Mouse (Mus musculus): ENCODE measurements around the gene Sco2. TPM values are rescaled to one million over a fixed set of nuclear protein-coding genes. Genes with fewer than 3 reads are reported as not detected.
A peak's percentile ranks its signal among the peaks of the same experiment; 100 is the strongest.

Sco2 gene
- polyA plus RNA-seq, 1 experiment from 2014 or later: 9.7 TPM

GRCm38 (mm10) chr15:89396883-89397282 is 23.2 kb upstream of the Sco2 start:
- H3K4me1 ChIP-seq (replicated peaks; ENCODE audit: control insufficient read depth, insufficient read depth, low read length): no peaks in the 10 kb centered on the region
- H3K4me2 ChIP-seq: no peak overlapping the region

GRCm38 (mm10) chr15:89390081-89390480 is 16.4 kb upstream of the Sco2 start:
- Histone ChIP-seq H3K27ac (ENCODE audit: low read depth, low read length) (no peak overlapping the region), H3K27me3 (replicated peaks; ENCODE audit: control insufficient read depth, insufficient read depth, low read length) (no peaks in the 10 kb centered on the region; the same call in 1 of the 2 replicates), H3K4me3 (ENCODE audit: low read depth, low read length) (no peak overlapping the region), H3K4me2 (no peak overlapping the region), H3K9me3 (ENCODE audit: control insufficient read depth, low read length) (no peaks in the 10 kb centered on the region), H3K4me1 (replicated peaks; ENCODE audit: control insufficient read depth, insufficient read depth, low read length) (no peaks in the 10 kb centered on the region), H3K36me3 (ENCODE audit: control insufficient read depth, insufficient read depth, low read length) (no peaks in the 10 kb centered on the region), H3K9ac (ENCODE audit: low read depth, low read length) (no peak overlapping the region)
- WGBS: 93% methylated on average over 10 of the region's 10 CpGs
- no peak for ATAC-seq (replicated peaks; ENCODE audit: low FRiP score)
- DNase-seq (ENCODE audit: low spot score): no peak

More at GRCm38 (mm10) chr15:89396883-89397282, 23.2 kb upstream of the Sco2 start:
- no peak overlapping the region for H3K9ac ChIP-seq (ENCODE audit: low read depth, low read length)
- 83% methylated on average over 4 of the region's 4 CpGs for WGBS
- no peak for DNase-seq (ENCODE audit: low spot score)
- no peaks in the 10 kb centered on the region for H3K36me3 ChIP-seq (ENCODE audit: control insufficient read depth, insufficient read depth, low read length)
- H3K27ac ChIP-seq (ENCODE audit: low read depth, low read length): no peak overlapping the region
- H3K4me3 ChIP-seq (ENCODE audit: low read depth, low read length): no peak overlapping the region
- no peaks in the 10 kb centered on the region for H3K9me3 ChIP-seq (ENCODE audit: control insufficient read depth, low read length)
- ATAC-seq (replicated peaks; ENCODE audit: low FRiP score): no peak
- no peaks in the 10 kb centered on the region for H3K27me3 ChIP-seq (replicated peaks; ENCODE audit: control insufficient read depth, insufficient read depth, low read length)

- Histone ChIP-seq H3K4me1 (replicated peaks; ENCODE audit: control insufficient read depth, insufficient read depth, low read length) (no peaks in the 10 kb centered on the region), H3K9ac (ENCODE audit: low read depth, low read length) (no peak overlapping the region), H3K4me3 (ENCODE audit: low read depth, low read length) (no peak overlapping the region), H3K4me2 (no peak overlapping the region), H3K27ac (ENCODE audit: low read depth, low read length) (no peak overlapping the region), H3K27me3 (replicated peaks; ENCODE audit: control insufficient read depth, insufficient read depth, low read length) (peaks cover 3% of the 10 kb centered on the region), H3K9me3 (ENCODE audit: control insufficient read depth, low read length) (no peaks in the 10 kb centered on the region), H3K36me3 (ENCODE audit: control insufficient read depth, insufficient read depth, low read length) (no peaks in the 10 kb centered on the region)
- DNase-seq (ENCODE audit: low spot score) (no peak), ATAC-seq (replicated peaks; ENCODE audit: low FRiP score) (no peak)
- 35% methylated on average over 12 of the region's 12 CpGs for WGBS
Observed at GRCm38 (mm10) chr15:89387127-89387526, 13.5 kb upstream of the Sco2 start.

DNA sequence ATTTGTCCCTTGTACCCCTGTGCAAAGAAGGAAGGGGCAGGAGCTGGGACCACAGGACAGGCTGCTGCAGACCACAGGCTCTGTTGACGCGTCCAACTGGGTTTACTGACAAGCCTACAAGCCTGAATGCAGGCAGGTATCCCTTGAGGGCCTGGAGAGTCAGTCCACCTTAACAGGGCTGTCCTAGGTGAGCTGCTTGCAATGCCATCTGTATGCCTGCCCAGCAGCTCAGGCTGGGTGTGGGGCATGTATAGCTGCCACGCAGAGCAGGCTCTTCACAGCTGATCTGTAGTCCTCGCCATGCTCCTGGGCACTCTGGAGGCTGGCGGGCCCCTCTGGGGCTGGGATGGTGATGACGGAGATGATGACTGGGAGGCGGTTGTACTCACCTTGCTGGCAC is 11.0 kb upstream of the Sco2 start, which contains the start of gene Klhdc7b:
Klhdc7b (plus strand) TSS at position 301 of the 400 bp plus-strand sequence.
- Histone ChIP-seq H3K27ac (ENCODE audit: low read depth, low read length) (no peak within 1 kb of the TSS), H3K4me1 (replicated peaks; ENCODE audit: control insufficient read depth, insufficient read depth, low read length) (peaks cover 1% of the 10 kb centered on the region), H3K4me3 (ENCODE audit: low read depth, low read length) (no peak within 1 kb of the TSS), H3K9me3 (ENCODE audit: control insufficient read depth, low read length) (no peaks in the 10 kb centered on the region), H3K36me3 (ENCODE audit: control insufficient read depth, insufficient read depth, low read length) (no peaks in the 10 kb centered on the region), H3K9ac (ENCODE audit: low read depth, low read length) (no peak within 1 kb of the TSS), H3K4me2 (no peak within 1 kb of the TSS), H3K27me3 (replicated peaks; ENCODE audit: control insufficient read depth, insufficient read depth, low read length) (peaks cover 7% of the 10 kb centered on the region)
- no peak for DNase-seq (ENCODE audit: low spot score)
- ATAC-seq (replicated peaks; ENCODE audit: low FRiP score): no peak
- 85% methylated on average over 7 of the region's 7 CpGs for WGBS

DNA sequence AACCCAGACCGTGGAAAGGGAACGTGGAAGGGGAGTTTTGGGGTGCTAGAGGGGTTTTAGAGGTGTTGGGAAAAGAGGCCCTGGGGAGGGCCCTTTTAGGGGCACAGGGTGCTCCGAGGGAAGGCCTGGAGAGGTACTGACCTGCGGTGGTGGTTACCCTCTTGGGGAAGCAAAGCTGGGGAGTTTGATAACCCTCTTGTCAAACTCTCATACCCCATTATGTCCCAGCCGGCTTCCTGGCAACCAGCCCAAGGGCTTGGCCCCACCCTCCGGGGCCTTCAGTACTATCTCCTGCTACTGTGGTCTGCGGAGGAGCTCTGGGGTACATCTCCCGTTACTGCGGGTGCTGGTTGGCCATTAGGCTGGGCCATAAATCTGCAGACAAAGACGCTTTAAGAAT is 5.8 kb upstream of the Sco2 start:
- Histone ChIP-seq H3K4me3 (ENCODE audit: low read depth, low read length) (peak overlapping the region; percentile 51), H3K9me3 (ENCODE audit: control insufficient read depth, low read length) (no peaks in the 10 kb centered on the region), H3K27ac (ENCODE audit: low read depth, low read length) (no peak overlapping the region), H3K4me2 (peak overlapping the region; percentile 77), H3K4me1 (replicated peaks; ENCODE audit: control insufficient read depth, insufficient read depth, low read length) (peaks cover 22% of the 10 kb centered on the region), H3K9ac (ENCODE audit: low read depth, low read length) (no peak overlapping the region), H3K36me3 (ENCODE audit: control insufficient read depth, insufficient read depth, low read length) (no peaks in the 10 kb centered on the region), H3K27me3 (replicated peaks; ENCODE audit: control insufficient read depth, insufficient read depth, low read length) (peaks cover 43% of the 10 kb centered on the region)
- WGBS: 5% methylated on average over 10 of the region's 10 CpGs
- ATAC-seq (replicated peaks; ENCODE audit: low FRiP score) (peak; percentile 48), DNase-seq (ENCODE audit: low spot score) (no peak)

GRCm38 (mm10) chr15:89378831-89379401 is 5.3 kb upstream of the Sco2 start, which contains the start of gene Odf3b:
Gene Odf3b, minus strand, starts transcription at chr15:89379282.
- H3K27ac ChIP-seq (ENCODE audit: low read depth, low read length): no peak within 1 kb of the TSS
- 1% methylated on average over 33 of the region's 33 CpGs for WGBS
- peaks cover 43% of the 10 kb centered on the region for H3K27me3 ChIP-seq (replicated peaks; ENCODE audit: control insufficient read depth, insufficient read depth, low read length)
- ATAC-seq (replicated peaks; ENCODE audit: low FRiP score) (peak; percentile 13), DNase-seq (ENCODE audit: low spot score) (peak; percentile 56)
- peak within 1 kb of the TSS; percentile 54; the same call in 1 of the 2 replicates for H3K9ac ChIP-seq (ENCODE audit: low read depth, low read length)
- H3K4me2 ChIP-seq: peak within 1 kb of the TSS; percentile 77
- H3K4me3 ChIP-seq (ENCODE audit: low read depth, low read length): peak within 1 kb of the TSS; percentile 51
- H3K4me1 ChIP-seq (replicated peaks; ENCODE audit: control insufficient read depth, insufficient read depth, low read length): peaks cover 26% of the 10 kb centered on the region
- no peaks in the 10 kb centered on the region for H3K9me3 ChIP-seq (ENCODE audit: control insufficient read depth, low read length)
- no peaks in the 10 kb centered on the region for H3K36me3 ChIP-seq (ENCODE audit: control insufficient read depth, insufficient read depth, low read length)

DNA sequence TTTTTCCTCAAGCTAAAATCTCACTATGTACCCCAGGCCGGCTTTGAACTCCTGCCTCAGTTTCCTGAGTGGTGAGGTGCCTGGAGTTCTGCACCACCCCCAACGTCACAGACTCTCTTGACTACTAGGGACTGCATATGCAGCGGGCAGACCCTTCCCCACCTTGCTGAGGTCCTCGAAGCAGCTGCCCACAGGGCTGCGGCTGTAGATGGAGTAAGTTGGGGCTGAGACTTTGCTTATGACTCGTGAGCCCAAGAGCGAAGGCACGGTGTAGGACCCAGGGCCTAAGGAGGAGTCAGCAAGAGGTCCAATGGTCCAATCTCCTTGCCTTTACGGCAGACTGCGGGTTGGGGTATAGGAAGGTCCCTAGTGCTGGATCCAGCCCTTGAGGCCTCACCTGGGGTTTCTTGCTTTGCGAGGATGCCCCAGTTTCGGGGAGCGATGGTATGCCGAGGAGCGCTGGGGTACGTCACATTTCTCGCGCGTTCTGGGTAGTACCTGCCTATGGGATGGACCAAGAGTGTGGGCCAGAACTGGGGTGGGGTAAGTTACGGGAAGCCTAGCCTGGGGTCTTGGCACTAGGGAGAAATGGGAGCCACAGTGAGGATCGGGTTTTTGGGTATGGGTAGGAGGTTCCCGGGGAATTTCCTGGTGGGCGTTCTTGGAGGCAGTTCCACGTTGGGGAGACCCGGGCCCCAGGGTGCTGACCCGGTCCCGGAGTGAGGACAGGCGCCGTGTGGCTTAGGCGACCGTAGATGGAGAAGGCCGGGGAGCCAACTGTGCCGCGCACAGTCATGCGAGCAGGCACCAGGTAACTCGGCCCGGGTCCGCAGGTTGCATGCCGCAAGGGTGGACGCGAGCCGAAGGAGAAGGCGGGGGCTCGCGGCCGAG is 4.5 kb upstream of the Sco2 start:
- DNase-seq (ENCODE audit: low spot score): no peak
- 17% methylated on average over 46 of the region's 46 CpGs for WGBS
- Histone ChIP-seq H3K4me1 (replicated peaks; ENCODE audit: control insufficient read depth, insufficient read depth, low read length) (peaks cover 26% of the 10 kb centered on the region), H3K9ac (ENCODE audit: low read depth, low read length) (peak overlapping the region; percentile 54; the same call in 1 of the 2 replicates), H3K4me3 (ENCODE audit: low read depth, low read length) (peak overlapping the region; percentile 51), H3K27ac (ENCODE audit: low read depth, low read length) (no peak overlapping the region), H3K36me3 (ENCODE audit: control insufficient read depth, insufficient read depth, low read length) (no peaks in the 10 kb centered on the region), H3K9me3 (ENCODE audit: control insufficient read depth, low read length) (no peaks in the 10 kb centered on the region), H3K4me2 (peak overlapping the region; percentile 77), H3K27me3 (replicated peaks; ENCODE audit: control insufficient read depth, insufficient read depth, low read length) (peaks cover 40% of the 10 kb centered on the region)
- no peak for ATAC-seq (replicated peaks; ENCODE audit: low FRiP score)

GRCm38 (mm10) chr15:89377362-89377761 is 3.7 kb upstream of the Sco2 start:
- peak overlapping the region; percentile 42 for H3K4me2 ChIP-seq
- ATAC-seq (replicated peaks; ENCODE audit: low FRiP score) (no peak), DNase-seq (ENCODE audit: low spot score) (no peak)
- no peaks in the 10 kb centered on the region for H3K9me3 ChIP-seq (ENCODE audit: control insufficient read depth, low read length)
- peaks cover 29% of the 10 kb centered on the region for H3K4me1 ChIP-seq (replicated peaks; ENCODE audit: control insufficient read depth, insufficient read depth, low read length)
- no peaks in the 10 kb centered on the region for H3K36me3 ChIP-seq (ENCODE audit: control insufficient read depth, insufficient read depth, low read length)
- H3K27me3 ChIP-seq (replicated peaks; ENCODE audit: control insufficient read depth, insufficient read depth, low read length): peaks cover 40% of the 10 kb centered on the region
- H3K9ac ChIP-seq (ENCODE audit: low read depth, low read length): no peak overlapping the region
- H3K27ac ChIP-seq (ENCODE audit: low read depth, low read length): no peak overlapping the region
- H3K4me3 ChIP-seq (ENCODE audit: low read depth, low read length): no peak overlapping the region
- WGBS: 9% methylated on average over 18 of the region's 18 CpGs

Data from liver, embryonic 11.5 days (tissue).